Mouse (Mus musculus) liver, embryonic 14.5 days (tissue): Measurements from ENCODE around the gene Reln.

Experiments used
- CTCF ChIP-seq: IDR thresholded peaks from 2 replicates; pipeline ENCODE4 v1.5.1; 2016; ENCODE audit warnings: antibody characterized with exemption, low read depth, control low read depth
- EP300 ChIP-seq: IDR thresholded peaks from 2 replicates; pipeline ENCODE4 v1.6.1; 2016; ENCODE audit warnings: antibody characterized with exemption, low read depth

DNA sequence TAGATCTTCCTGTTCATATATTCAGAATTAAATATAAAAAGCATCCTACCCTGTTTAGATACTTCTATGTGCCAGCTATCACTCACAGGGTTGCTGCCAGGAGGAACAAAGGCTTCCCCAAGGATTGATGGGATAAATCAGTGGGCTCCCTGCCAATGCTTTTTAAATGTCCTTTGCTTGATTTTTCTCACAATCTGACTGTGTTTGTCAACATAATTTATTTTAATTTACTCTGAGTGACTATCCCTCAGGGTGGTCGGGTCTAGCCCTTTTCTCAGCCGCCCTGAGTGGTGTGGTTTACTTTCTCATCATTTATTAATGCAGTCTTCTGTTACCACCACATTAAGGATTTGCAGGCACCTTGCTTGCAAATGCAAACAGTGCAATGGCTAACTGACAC lies 205.5 kb downstream of the Reln start:
- no peak for TF ChIP-seq EP300
- TF ChIP-seq CTCF, result no peak
